Mouse (Mus musculus) layer of hippocampus, postnatal 25 days (tissue): ENCODE results near the gene Olfr311. TPM values are rescaled to one million over a fixed set of nuclear protein-coding genes. Genes with fewer than 3 reads are reported as not detected.

Experiments used
- DNase-seq, 2 experiments: peaks; one replicate each; pipeline ENCODE4 v3.0.0; 2022; ENCODE audit warnings: mixed read lengths in 2 of 2, low spot score in 1 of 2; ENCODE audit errors: extremely low spot score in 1 of 2
- total RNA-seq, 2 experiments: library from RNA; stranded (reverse); gene quantifications; 2 replicates each; pipeline ENCODE4 v1.2.3; 2021

The Olfr311 gene
- total RNA-seq, 2 experiments from 2014 or later, result not detected

DNA sequence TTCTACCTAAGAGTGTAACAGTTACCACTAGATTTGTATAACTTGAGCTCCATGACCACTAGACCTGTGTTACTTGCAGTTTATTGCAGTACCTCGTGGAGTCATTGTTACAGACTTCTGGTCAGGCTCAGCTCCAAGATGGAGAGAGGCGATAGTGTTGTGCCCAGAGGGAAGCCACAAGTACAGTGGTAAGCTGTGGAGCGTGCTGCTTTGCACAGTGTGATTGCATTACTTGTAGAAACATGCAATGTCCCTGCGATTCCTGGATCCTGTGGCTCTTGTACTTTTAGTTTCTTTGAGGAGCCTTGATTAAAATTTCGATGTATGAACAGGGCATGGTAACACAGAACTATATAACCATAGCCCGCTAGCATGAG is 28.9 kb downstream of the Olfr311 start:
- no peak for DNase-seq

DNA sequence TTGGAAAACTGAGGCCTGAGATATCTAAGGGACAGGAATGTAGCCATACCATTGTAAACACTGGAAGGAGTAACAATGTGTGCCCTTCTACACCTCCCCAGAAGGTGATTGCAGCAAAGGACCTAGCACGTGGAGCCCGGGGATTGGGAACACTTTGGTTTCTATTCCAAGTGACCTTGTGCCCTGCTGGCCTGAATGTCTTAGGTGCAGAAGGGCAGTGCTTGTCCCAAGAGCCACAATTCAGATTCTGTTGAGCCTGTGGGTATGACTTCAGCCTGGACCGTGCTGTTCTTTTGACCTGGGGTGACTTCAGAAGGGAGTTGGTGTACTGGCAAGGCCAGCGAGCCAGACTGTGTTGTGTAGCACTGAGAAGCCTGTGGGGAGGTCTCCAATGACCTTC is 31.9 kb downstream of the Olfr311 start:
- no peak for DNase-seq

DNA sequence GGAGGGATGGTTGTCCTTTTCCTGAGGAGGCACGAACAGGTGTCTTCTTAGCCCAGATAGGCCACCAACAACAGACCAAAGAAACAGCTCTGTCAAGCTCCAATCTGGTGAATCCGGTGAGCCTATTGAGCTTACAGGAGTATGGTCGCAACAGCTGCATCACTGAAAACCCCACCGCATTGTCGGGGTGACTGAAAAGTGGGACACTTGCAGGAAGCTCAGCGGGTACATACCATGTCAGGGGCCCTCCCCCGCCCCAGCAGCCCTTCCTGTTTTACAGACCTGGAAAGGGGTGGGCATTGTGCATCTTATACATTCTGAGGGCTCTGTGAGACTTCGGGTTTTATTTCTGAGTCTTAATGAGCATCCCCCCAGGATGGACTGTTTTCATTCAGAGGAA is 44.7 kb downstream of the Olfr311 start:
- DNase-seq, result no peak

DNA sequence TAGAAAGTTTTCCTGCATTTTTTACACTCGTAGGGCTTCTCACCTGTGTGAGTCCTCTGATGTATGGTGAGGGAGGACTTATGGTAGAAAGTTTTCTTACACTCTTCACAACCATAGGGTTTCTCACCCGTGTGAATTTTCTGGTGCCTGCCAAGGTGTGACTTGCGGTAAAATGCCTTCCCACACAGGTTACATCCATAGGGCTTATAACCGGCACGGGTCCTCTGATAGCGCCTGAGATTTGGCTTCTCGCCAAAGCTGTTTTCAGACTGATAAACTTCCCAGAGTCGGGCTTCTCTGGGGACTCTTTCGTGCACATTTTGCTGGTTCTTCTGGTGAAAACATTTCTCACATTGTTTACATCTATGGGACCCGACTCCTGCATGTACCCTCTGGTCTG is 51.5 kb downstream of the Olfr311 start:
- no peak for DNase-seq

Other genes with a start within 250 kb of the Olfr311 start
- not detected for gene Olfr324, start 244.1 kb upstream of the Olfr311 start, total RNA-seq
- gene 2210407C18Rik, start 223.2 kb upstream of the Olfr311 start, total RNA-seq, result not detected
- not detected for gene Olfr323, start 208.8 kb upstream of the Olfr311 start, total RNA-seq
- under 1 TPM in 1 of 2 experiments, not detected in 1; 0.15 TPM for gene Trim58, start 198.8 kb upstream of the Olfr311 start, total RNA-seq
- not detected for gene Olfr322, start 180.5 kb upstream of the Olfr311 start, total RNA-seq
- gene Olfr320, start 158.2 kb upstream of the Olfr311 start, total RNA-seq, result not detected
- gene Olfr319, start 140.1 kb upstream of the Olfr311 start, total RNA-seq, result not detected
- under 1 TPM in 1 of 2 experiments, not detected in 1; 0.09 TPM for gene Olfr318, start 115.2 kb upstream of the Olfr311 start, total RNA-seq
- under 1 TPM; 0.10 to 0.33 TPM for gene Olfr317, start 100.0 kb upstream of the Olfr311 start, total RNA-seq
- under 1 TPM; 0.31 to 0.34 TPM for gene Olfr316, start 86.5 kb upstream of the Olfr311 start, total RNA-seq
- not detected for gene Olfr315, start 66.1 kb upstream of the Olfr311 start, total RNA-seq
- not detected for gene Olfr314, start 56.3 kb upstream of the Olfr311 start, total RNA-seq
- 1 to 10 TPM; 5.9 to 7.2 TPM for gene Fam183b, start 37.3 kb upstream of the Olfr311 start, total RNA-seq
- not detected for gene Olfr313, start 24.3 kb upstream of the Olfr311 start, total RNA-seq
- gene Olfr312, start 10.0 kb upstream of the Olfr311 start, total RNA-seq, result not detected
- 10 to 100 TPM; 17.9 to 20.3 TPM for gene Gm12258, start 7.9 kb downstream of the Olfr311 start, total RNA-seq
- 10 to 100 TPM in 1 of 2 experiments, 1 to 10 TPM in 1; 7.1 to 10.2 TPM for gene 2810021J22Rik, start 28.0 kb downstream of the Olfr311 start, total RNA-seq
- gene Zfp39, start 65.0 kb downstream of the Olfr311 start, total RNA-seq, result 1 to 10 TPM; 9.2 to 9.3 TPM
- gene Btnl10, start 78.7 kb downstream of the Olfr311 start, total RNA-seq, result not detected
- gene Rnf187, start 99.7 kb downstream of the Olfr311 start, total RNA-seq, result 100 to 1,000 TPM; 505 to 581 TPM
- 100 to 1,000 TPM in 1 of 2 experiments, 10 to 100 TPM in 1; 99.0 to 107 TPM for gene Hist3h2ba, start 109.7 kb downstream of the Olfr311 start, total RNA-seq
- 10 to 100 TPM; 66.0 to 73.9 TPM for gene Hist3h2a, start 115.4 kb downstream of the Olfr311 start, total RNA-seq
- 1 to 10 TPM; 5.3 to 5.5 TPM for gene Trim17, start 115.4 kb downstream of the Olfr311 start, total RNA-seq
- gene Trim11, start 138.8 kb downstream of the Olfr311 start, total RNA-seq, result 10 to 100 TPM; 26.2 to 29.7 TPM